Mouse (Mus musculus) MEL (cell line): ENCODE measurements around the gene Gfpt1. TPM values are rescaled to one million over a fixed set of nuclear protein-coding genes. Genes with fewer than 3 reads are reported as not detected.

ENCODE experiments used
- DNase-seq: peaks from one replicate; pipeline ENCODE4 v3.0.0; 2011; ENCODE audit warnings: low read depth, low spot score
- H3K27ac ChIP-seq: 2 replicates; pipeline ENCODE4 v1.5.1; 2012; ENCODE audit warnings: low read depth, mild to moderate bottlenecking, control low read depth, low read length, moderate library complexity; ENCODE audit not compliant: control insufficient read depth
- H3K27me3 ChIP-seq, 2 experiments: fragments of 150-350 bp in 1 of 2; sonication (generic) in 1 of 2; 2 replicates each; pipeline ENCODE4 v1.6.1; 2012; ENCODE audit warnings: low read length in 2 of 2, mild to moderate bottlenecking in 2 of 2, improper control_type of control experiment in 1 of 2, moderate library complexity in 1 of 2; ENCODE audit not compliant: insufficient read depth in 2 of 2, control insufficient read depth in 1 of 2
- H3K36me3 ChIP-seq, 2 experiments: 2 replicates each; pipeline ENCODE4 v1.6.1; 2012 to 2014; ENCODE audit warnings: low read length in 2 of 2, improper control_type of control experiment in 1 of 2, inconsistent platforms in 1 of 2, mild to moderate bottlenecking in 1 of 2; ENCODE audit not compliant: insufficient read depth in 2 of 2, control insufficient read depth in 1 of 2
- H3K4me1 ChIP-seq, 2 experiments: fragments of 150-350 bp in 1 of 2; sonication (generic) in 1 of 2; 2 replicates each; pipeline ENCODE4 v1.6.1; 2012; ENCODE audit warnings: low read length in 2 of 2, improper control_type of control experiment in 1 of 2, mild to moderate bottlenecking in 1 of 2; ENCODE audit not compliant: insufficient read depth in 2 of 2, control insufficient read depth in 1 of 2
- H3K4me3 ChIP-seq, 2 experiments: fragments of 150-350 bp in 1 of 2; sonication (generic) in 1 of 2; 2 replicates each; pipeline ENCODE4 v1.5.1; 2012; ENCODE audit warnings: low read depth in 2 of 2, low read length in 2 of 2, mild to moderate bottlenecking in 2 of 2, moderate library complexity in 2 of 2, control low read depth in 1 of 2, improper control_type of control experiment in 1 of 2; ENCODE audit not compliant: control insufficient read depth in 1 of 2, insufficient read depth in 1 of 2
- H3K79me2 ChIP-seq: 2 replicates; pipeline ENCODE4 v1.6.1; 2012; ENCODE audit warnings: mild to moderate bottlenecking, low read length, moderate library complexity; ENCODE audit not compliant: control insufficient read depth, poor library complexity, insufficient read depth
- H3K9ac ChIP-seq: 2 replicates; pipeline ENCODE4 v1.6.1; 2012; ENCODE audit warnings: low read depth, mild to moderate bottlenecking, control low read depth, low read length, moderate library complexity; ENCODE audit not compliant: control insufficient read depth, poor library complexity, severe bottlenecking
- H3K9me3 ChIP-seq: fragments of 150-350 bp; sonication (generic); replicated peaks from 2 replicates; pipeline ENCODE4 v1.6.1; 2012; ENCODE audit warnings: mild to moderate bottlenecking, low read length, improper control_type of control experiment, moderate library complexity; ENCODE audit not compliant: insufficient read depth
- CHD1 ChIP-seq: IDR thresholded peaks from 2 replicates; pipeline ENCODE4 v1.6.1; 2012; ENCODE audit warnings: low read depth, mild to moderate bottlenecking, inconsistent platforms, low read length, improper control_type of control experiment
- CHD2 ChIP-seq: IDR thresholded peaks from 2 replicates; pipeline ENCODE4 v1.6.1; 2011; ENCODE audit warnings: low read length, improper control_type of control experiment
- CTCF ChIP-seq, 3 experiments: IDR thresholded peaks in 2 of 3; conservative IDR thresholded peaks in 1 of 3; 2 replicates each; pipeline ENCODE4 v1.5.1; 2011 to 2012; ENCODE audit warnings: low read length in 3 of 3, low read depth in 2 of 3, mild to moderate bottlenecking in 2 of 3, improper control_type of control experiment in 1 of 3, inconsistent platforms in 1 of 3, mixed read lengths in 1 of 3, moderate library complexity in 1 of 3; ENCODE audit not compliant: control insufficient read depth in 1 of 3, insufficient read depth in 1 of 3, poor library complexity in 1 of 3, severe bottlenecking in 1 of 3
- EP300 ChIP-seq, 2 experiments: IDR thresholded peaks; 2 replicates each; pipeline ENCODE4 v1.6.1; 2011; ENCODE audit warnings: improper control_type of control experiment in 2 of 2, low read length in 2 of 2, low read depth in 1 of 2, mild to moderate bottlenecking in 1 of 2
- KAT2A ChIP-seq: conservative IDR thresholded peaks from 2 replicates; pipeline ENCODE4 v1.6.1; 2012; ENCODE audit warnings: low read depth, low read length, improper control_type of control experiment, inconsistent platforms
- MAFK ChIP-seq: IDR thresholded peaks from 2 replicates; pipeline ENCODE4 v1.6.1; 2011; ENCODE audit warnings: low read depth, mild to moderate bottlenecking, low read length, improper control_type of control experiment, borderline replicate concordance
- MYB ChIP-seq: IDR thresholded peaks from 2 replicates; pipeline ENCODE4 v1.6.1; 2011; ENCODE audit warnings: mild to moderate bottlenecking, low read depth, low read length, improper control_type of control experiment
- POLR2A ChIP-seq, 2 experiments: IDR thresholded peaks; 2 replicates each; pipeline ENCODE4 v1.6.1; 2011 to 2012; ENCODE audit warnings: low read length in 2 of 2, mild to moderate bottlenecking in 2 of 2, control low read depth in 1 of 2, improper control_type of control experiment in 1 of 2, low read depth in 1 of 2, moderate library complexity in 1 of 2; ENCODE audit not compliant: control insufficient read depth in 1 of 2, insufficient read depth in 1 of 2, poor library complexity in 1 of 2
- POLR2AphosphoS2 ChIP-seq: IDR thresholded peaks from 2 replicates; pipeline ENCODE4 v1.6.1; 2011; ENCODE audit warnings: low read length, improper control_type of control experiment
- RAD21 ChIP-seq: IDR thresholded peaks from 2 replicates; pipeline ENCODE4 v1.6.1; 2011; ENCODE audit warnings: mild to moderate bottlenecking, low read depth, low read length, improper control_type of control experiment
- SMC3 ChIP-seq: IDR thresholded peaks from 2 replicates; pipeline ENCODE4 v1.6.1; 2011; ENCODE audit warnings: low read depth, low read length, improper control_type of control experiment
- TCF12 ChIP-seq: IDR thresholded peaks from 2 replicates; pipeline ENCODE4 v1.6.1; 2014; ENCODE audit warnings: low read depth, mild to moderate bottlenecking, inconsistent platforms, low read length, improper control_type of control experiment, moderate library complexity
- UBTF ChIP-seq: IDR thresholded peaks from 2 replicates; pipeline ENCODE4 v1.6.1; 2012; ENCODE audit warnings: low read depth, mild to moderate bottlenecking, inconsistent platforms, low read length, improper control_type of control experiment, moderate library complexity, borderline replicate concordance; ENCODE audit not compliant: insufficient read depth
- USF2 ChIP-seq, 2 experiments: IDR thresholded peaks; 2 replicates each; pipeline ENCODE4 v1.6.1; 2011 to 2012; ENCODE audit warnings: improper control_type of control experiment in 2 of 2, low read length in 2 of 2, borderline replicate concordance in 1 of 2, inconsistent platforms in 1 of 2, low read depth in 1 of 2, mild to moderate bottlenecking in 1 of 2; ENCODE audit not compliant: insufficient read depth in 1 of 2
- ZC3H11A ChIP-seq: IDR thresholded peaks from 2 replicates; pipeline ENCODE4 v1.6.1; 2012; ENCODE audit warnings: low read depth, mild to moderate bottlenecking, inconsistent platforms, low read length, improper control_type of control experiment
- ZNF384 ChIP-seq: IDR thresholded peaks from 2 replicates; pipeline ENCODE4 v1.6.1; 2012; ENCODE audit warnings: low read depth, mild to moderate bottlenecking, inconsistent platforms, low read length, improper control_type of control experiment
- polyA plus RNA-seq, 2 experiments: library from polyadenylated mRNA; stranded (reverse) in 1 of 2; unstranded in 1 of 2; fragments of >175 nt in 1 of 2; fragments of >200 nt in 1 of 2; gene quantifications; 2 replicates each; pipeline versions ENCODE4 v1.2.1 to v1.2.4; 2012; ENCODE audit warnings: low replicate concordance in 2 of 2, low read depth in 1 of 2; ENCODE audit not compliant: insufficient read length in 2 of 2, insufficient read depth in 1 of 2, missing spikeins in 1 of 2
- total RNA-seq: library from RNA; depleted of rRNA; stranded (reverse); fragments of 300-350 nt; gene quantifications from 2 replicates; pipeline ENCODE4 v1.2.3, GENCODE M21; 2012

Gene Gfpt1
- total and polyA plus RNA-seq, 3 experiments = 29.6 to 69.3 (median 33.5) TPM

DNA sequence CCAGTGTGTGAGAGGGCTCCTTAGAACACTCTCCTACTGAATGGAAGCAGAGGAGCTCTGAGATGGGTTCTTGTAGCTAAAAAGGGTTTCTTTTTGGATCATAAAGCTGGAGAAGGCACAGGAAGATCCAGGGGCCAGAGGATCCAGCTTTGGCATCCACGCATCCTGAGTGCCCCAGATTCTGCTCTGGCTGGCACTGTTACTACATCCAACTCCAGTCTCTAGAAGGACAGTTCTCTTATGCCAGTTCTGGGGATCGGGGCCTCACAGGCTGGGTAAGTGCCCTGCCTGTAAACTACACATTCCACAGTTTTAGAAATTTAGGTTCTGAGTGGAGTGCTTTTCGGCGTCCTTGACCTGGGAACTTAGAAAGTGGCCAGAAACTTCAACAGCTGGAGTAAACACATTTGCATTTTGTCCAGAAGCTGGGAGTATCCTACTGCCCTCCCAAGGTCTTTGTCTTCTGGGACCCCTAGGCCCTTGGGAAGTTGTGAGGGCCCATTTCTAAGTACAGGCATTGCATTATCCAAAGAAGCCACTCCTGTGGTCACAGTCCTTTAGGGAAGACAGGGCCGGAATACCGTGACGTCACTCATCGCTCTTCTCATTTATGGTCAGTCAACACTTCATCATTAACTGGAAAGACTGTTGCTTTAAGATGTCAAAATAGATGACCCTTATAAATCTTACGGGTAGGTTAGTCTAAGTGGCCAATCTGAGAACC, 57.8 kb downstream of the Gfpt1 start:
- no peaks in the 10 kb centered on the region; the same call in 1 of the 2 replicates for H3K79me2 ChIP-seq
- no peak for TF ChIP-seq USF2 (IDR thresholded peaks at IDR 0.05; ENCODE audit: borderline replicate concordance in 1 of 2, insufficient read depth in 1 of 2, low read depth in 1 of 2, low read length in 2 of 2)
- no peak for TF ChIP-seq CHD1
- no peak for TF ChIP-seq UBTF
- TF ChIP-seq TCF12 = no peak
- no peak for TF ChIP-seq KAT2A
- TF ChIP-seq MYB = no peak
- TF ChIP-seq CHD2 = no peak
- no peak for TF ChIP-seq POLR2A (IDR thresholded peaks at IDR 0.05; ENCODE audit: control insufficient read depth in 1 of 2, insufficient read depth in 1 of 2, low read depth in 1 of 2, low read length in 2 of 2, poor library complexity in 1 of 2)
- no peak overlapping the region for H3K27ac ChIP-seq
- no peak for DNase-seq
- no peak overlapping the region for H3K4me3 ChIP-seq
- no peaks in the 10 kb centered on the region for H3K9me3 ChIP-seq
- peaks cover 0 to 1% of the 10 kb centered on the region in 2 experiments; a peak in 3 of 4 replicates for H3K27me3 ChIP-seq
- H3K4me1 ChIP-seq = no peaks in the 10 kb centered on the region
- peaks cover 0 to 5% of the 10 kb centered on the region in 2 experiments; a peak in 2 of 4 replicates for H3K36me3 ChIP-seq
- no peak overlapping the region for H3K9ac ChIP-seq

GRCm38 (mm10) chr6:87101281-87101954, 58.8 kb downstream of the Gfpt1 start:
- peaks cover 0 to 3% of the 10 kb centered on the region in 2 experiments; a peak in 2 of 4 replicates for H3K36me3 ChIP-seq
- H3K9ac ChIP-seq = no peak overlapping the region
- H3K27ac ChIP-seq = no peak overlapping the region
- peak; percentile 87 for DNase-seq
- peak; percentile 87 for TF ChIP-seq SMC3
- peak; percentile 81 for TF ChIP-seq RAD21
- no peak for TF ChIP-seq MAFK
- TF ChIP-seq CTCF (IDR thresholded peaks at IDR 0.05 in 2 of 3, conservative IDR thresholded peaks at IDR 0.05 in 1 of 3; ENCODE audit: control insufficient read depth in 1 of 3, insufficient read depth in 1 of 3, low read depth in 2 of 3, low read length in 3 of 3, poor library complexity in 1 of 3, severe bottlenecking in 1 of 3) = peak; percentile 74 to 97 (median 83)
- TF ChIP-seq EP300 (IDR thresholded peaks at IDR 0.05; ENCODE audit: low read depth in 1 of 2, low read length in 2 of 2) = no peak
- peak; percentile 64 for TF ChIP-seq ZC3H11A
- TF ChIP-seq ZNF384 = peak; percentile 50; the same call in 1 of the 2 replicates
- TF ChIP-seq POLR2AphosphoS2 = no peak
- H3K4me1 ChIP-seq = no peaks in the 10 kb centered on the region
- peak overlapping the region in 1 of 2 experiments; percentile 18; a peak in 2 of 4 replicates for H3K4me3 ChIP-seq
- H3K27me3 ChIP-seq = peaks cover 0 to 3% of the 10 kb centered on the region in 2 experiments; a peak in 3 of 4 replicates
- H3K79me2 ChIP-seq = no peaks in the 10 kb centered on the region; the same call in 1 of the 2 replicates
- no peaks in the 10 kb centered on the region for H3K9me3 ChIP-seq
